Mouse (Mus musculus): ENCODE measurements around the gene Cks2.

DNA sequence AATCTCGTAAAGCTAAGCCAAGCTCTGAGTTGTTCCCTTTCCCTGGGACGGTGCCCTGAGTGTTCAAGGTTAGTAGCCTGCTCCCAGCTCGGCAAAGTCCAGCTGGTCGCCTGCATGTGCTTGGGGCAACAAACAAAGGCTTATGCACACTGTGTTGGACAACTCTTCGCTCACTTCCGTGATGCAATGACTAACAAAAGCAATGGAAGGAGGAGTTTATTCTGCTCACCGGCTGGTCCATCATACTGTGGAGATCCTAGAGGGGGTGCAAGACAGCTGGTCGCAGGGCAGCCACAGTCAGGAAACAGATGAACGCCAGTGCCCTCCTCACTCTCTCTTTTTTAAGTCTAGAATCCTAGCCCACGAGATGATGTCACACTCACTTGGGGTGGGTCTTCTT is 29.2 kb upstream of the Cks2 start:
- TF ChIP-seq CEBPB (IDR thresholded peaks at IDR 0.05; ENCODE audit: insufficient read depth, poor library complexity, severe bottlenecking): no peak
- TF ChIP-seq POLR2A (IDR thresholded peaks at IDR 0.05; ENCODE audit: insufficient read length, low read depth): no peak
- no peak for TF ChIP-seq USF1 (IDR thresholded peaks at IDR 0.05; ENCODE audit: low read depth)
- TF ChIP-seq REST (IDR thresholded peaks at IDR 0.05; ENCODE audit: insufficient read depth, insufficient read length): no peak
- TF ChIP-seq E2F4 (IDR thresholded peaks at IDR 0.05; ENCODE audit: insufficient read depth): no peak
- no peak for TF ChIP-seq MYOG (IDR thresholded peaks at IDR 0.05; ENCODE audit: control insufficient read depth in 1 of 3, insufficient read depth in 1 of 3, insufficient read length in 2 of 3, low read depth in 2 of 3)
- no peak for TF ChIP-seq SRF (IDR thresholded peaks at IDR 0.05; ENCODE audit: control insufficient read depth, insufficient read length, low read depth)

Data from myocyte (in vitro differentiated cells).